Mouse (Mus musculus): ENCODE measurements around the gene Hist1h4d.

- TF ChIP-seq ETS1 (IDR thresholded peaks at IDR 0.05; ENCODE audit: low read depth, low read length): no peak
- no peak for TF ChIP-seq MAX (IDR thresholded peaks at IDR 0.05; ENCODE audit: low read length)
- TF ChIP-seq HCFC1 (IDR thresholded peaks at IDR 0.05; ENCODE audit: low read depth, low read length): no peak
- TF ChIP-seq CTCF (IDR thresholded peaks at IDR 0.05 in 2 of 3, conservative IDR thresholded peaks at IDR 0.05 in 1 of 3; ENCODE audit: control insufficient read depth in 1 of 3, insufficient read depth in 1 of 3, low read depth in 2 of 3, low read length in 3 of 3, poor library complexity in 1 of 3, severe bottlenecking in 1 of 3): no peak
- no peak for TF ChIP-seq POLR2A (IDR thresholded peaks at IDR 0.05; ENCODE audit: control insufficient read depth in 1 of 2, insufficient read depth in 1 of 2, low read depth in 1 of 2, low read length in 2 of 2, poor library complexity in 1 of 2)
- no peak for TF ChIP-seq CHD2 (IDR thresholded peaks at IDR 0.05; ENCODE audit: low read length)
- TF ChIP-seq USF2 (IDR thresholded peaks at IDR 0.05; ENCODE audit: borderline replicate concordance in 1 of 2, insufficient read depth in 1 of 2, low read depth in 1 of 2, low read length in 2 of 2): no peak
- TF ChIP-seq NELFE (IDR thresholded peaks at IDR 0.05; ENCODE audit: low read depth, low read length): no peak
Measured at GRCm38 (mm10) chr13:23537006-23537710, 44.2 kb upstream of the Hist1h4d start.

All from MEL (cell line).